Mouse (Mus musculus) kidney, adult 2 months (tissue): ENCODE measurements around the gene Tex10.

Source experiments
- CTCF ChIP-seq: fragments of 200-500 bp; conservative IDR thresholded peaks from 2 replicates; pipeline ENCODE4 v1.5.1; 2011; ENCODE audit warnings: low read depth, mild to moderate bottlenecking, control low read depth, low read length, moderate library complexity, mixed read lengths; ENCODE audit not compliant: insufficient read depth, insufficient read length
- POLR2A ChIP-seq: fragments of 200-500 bp; IDR thresholded peaks from one replicate; pipeline ENCODE4 v1.6.1; 2011; ENCODE audit warnings: low read depth, low read length, control low read depth

GRCm38 (mm10) chr4:48491290-48491743 is 18.1 kb upstream of the Tex10 start:
- TF ChIP-seq CTCF (no peak), POLR2A (no peak)
